Comparison of ENCODE assay signal across 24 mouse cellular contexts in the genomic region with DNA sequence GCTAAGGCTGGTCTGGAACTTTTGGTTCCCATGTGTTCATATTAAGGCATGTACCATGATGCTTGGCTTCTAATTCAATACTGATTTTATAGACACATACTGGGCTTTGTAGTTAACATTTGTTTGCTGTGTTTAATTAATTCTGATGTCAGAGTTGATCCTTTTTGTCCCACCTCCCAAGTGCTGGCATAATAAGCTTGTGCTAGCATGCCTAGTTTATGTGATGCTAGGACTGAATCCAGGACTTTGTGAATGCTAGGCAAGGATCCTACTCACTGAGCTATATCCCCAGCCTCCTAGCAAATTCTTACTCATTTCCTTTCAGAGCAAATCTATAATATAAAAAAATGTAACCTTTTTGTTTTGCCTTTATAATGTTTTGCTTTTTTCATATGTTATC. TPM values are rescaled to one million over a fixed set of nuclear protein-coding genes. Genes with fewer than 3 reads are reported as not detected.
A peak's percentile ranks its signal among the peaks of the same experiment; 100 is the strongest.
DNase-seq lines count a peak whose midpoint lies in the region; ATAC-seq and TF ChIP-seq lines count a peak whose summit lies in the region.
"Had no signal": no experiment of that assay in that cellular context is flagged by ENCODE, and none has a peak within 500 bp of the region (broad histone marks: within the 10 kb centered on the region; RNA-seq: fewer than 3 reads in every experiment).

No protein-coding gene starts in this region.

- no peaks in the 10 kb centered on the region for H3K27me3 ChIP-seq in forebrain, embryonic 13.5 days
- no peaks in the 10 kb centered on the region for H3K27me3 ChIP-seq in forebrain, embryonic 11.5 days (ENCODE audit: control insufficient read depth, insufficient read depth, low read length)
- no peaks in the 10 kb centered on the region for H3K27me3 ChIP-seq in forebrain, embryonic 15.5 days
- H3K27me3 ChIP-seq in forebrain, embryonic 10.5 days (ENCODE audit: poor library complexity, severe bottlenecking), result no peaks in the 10 kb centered on the region
- H3K27me3 ChIP-seq: CH12.LX; embryonic facial prominence, embryonic 13.5 days; embryonic facial prominence, embryonic 15.5 days had no signal

- no peak overlapping the region for H3K4me3 ChIP-seq in forebrain, embryonic 13.5 days
- no peak overlapping the region for H3K4me3 ChIP-seq in forebrain, embryonic 11.5 days (ENCODE audit: low read depth, low read length)
- no peak overlapping the region for H3K4me3 ChIP-seq in forebrain, embryonic 15.5 days
- H3K4me3 ChIP-seq in forebrain, embryonic 10.5 days, result no peak overlapping the region
- H3K4me3 ChIP-seq: embryonic facial prominence, embryonic 13.5 days; embryonic facial prominence, embryonic 15.5 days; erythroblast, embryonic 14.5 days had no signal

- H3K4me2 ChIP-seq in forebrain, embryonic 13.5 days, result no peak overlapping the region
- H3K4me2 ChIP-seq in forebrain, embryonic 11.5 days (ENCODE audit: low read depth, low read length, severe bottlenecking), result no peak overlapping the region
- H3K4me2 ChIP-seq in forebrain, embryonic 15.5 days (replicated peaks), result no peak overlapping the region
- H3K4me2 ChIP-seq: embryonic facial prominence, embryonic 13.5 days; embryonic facial prominence, embryonic 15.5 days had no signal

- no peaks in the 10 kb centered on the region for H3K36me3 ChIP-seq in forebrain, embryonic 13.5 days (ENCODE audit: poor library complexity, severe bottlenecking)
- H3K36me3 ChIP-seq in forebrain, embryonic 11.5 days (ENCODE audit: control insufficient read depth, insufficient read depth, low read length), result no peaks in the 10 kb centered on the region
- H3K36me3 ChIP-seq in forebrain, embryonic 15.5 days, result no peaks in the 10 kb centered on the region
- no peaks in the 10 kb centered on the region for H3K36me3 ChIP-seq in forebrain, embryonic 10.5 days (replicated peaks)
- H3K36me3 ChIP-seq: embryonic facial prominence, embryonic 13.5 days; embryonic facial prominence, embryonic 15.5 days; G1E had no signal

- H3K9ac ChIP-seq in forebrain, embryonic 13.5 days, result no peak overlapping the region
- no peak overlapping the region for H3K9ac ChIP-seq in forebrain, embryonic 11.5 days (ENCODE audit: low read length)
- H3K9ac ChIP-seq in forebrain, embryonic 15.5 days (replicated peaks), result no peak overlapping the region
- H3K9ac ChIP-seq: embryonic facial prominence, embryonic 13.5 days; embryonic facial prominence, embryonic 15.5 days had no signal

- TF ChIP-seq POLR2A in brain, embryonic 14.5 days (IDR thresholded peaks at IDR 0.05; ENCODE audit: borderline replicate concordance, extremely low read depth, insufficient read depth, insufficient read length, poor library complexity, severe bottlenecking), result no peak

- ATAC-seq in forebrain, embryonic 13.5 days, result peak; percentile 70
- no peak for ATAC-seq in forebrain, embryonic 11.5 days (replicated peaks; ENCODE audit: low FRiP score)
- ATAC-seq in forebrain, embryonic 15.5 days (replicated peaks), result peak; percentile 79
- ATAC-seq: activated CD4-positive, CD25-positive, alpha-beta regulatory T cell, adult 4 months; CD4-positive, CD25-positive, alpha-beta regulatory T cell, adult 4 months; Patski had no signal

- no peaks in the 10 kb centered on the region for H3K4me1 ChIP-seq in forebrain, embryonic 13.5 days
- no peaks in the 10 kb centered on the region for H3K4me1 ChIP-seq in forebrain, embryonic 11.5 days (replicated peaks; ENCODE audit: control insufficient read depth, insufficient read depth, low read length)
- no peaks in the 10 kb centered on the region for H3K4me1 ChIP-seq in forebrain, embryonic 15.5 days
- no peaks in the 10 kb centered on the region for H3K4me1 ChIP-seq in forebrain, embryonic 10.5 days
- H3K4me1 ChIP-seq: embryonic facial prominence, embryonic 13.5 days; embryonic facial prominence, embryonic 15.5 days had no signal

- no peaks in the 10 kb centered on the region for H3K9me3 ChIP-seq in forebrain, embryonic 13.5 days (replicated peaks)
- H3K9me3 ChIP-seq in forebrain, embryonic 11.5 days (ENCODE audit: control insufficient read depth, low read length), result no peaks in the 10 kb centered on the region
- H3K9me3 ChIP-seq in forebrain, embryonic 15.5 days, result no peaks in the 10 kb centered on the region; the same call in 1 of the 2 replicates
- H3K9me3 ChIP-seq in forebrain, embryonic 10.5 days, result no peaks in the 10 kb centered on the region
- H3K9me3 ChIP-seq: embryonic facial prominence, embryonic 13.5 days; embryonic facial prominence, embryonic 15.5 days; G1E had no signal

- TF ChIP-seq CTCF in brain, embryonic 14.5 days (IDR thresholded peaks at IDR 0.05; ENCODE audit: borderline replicate concordance, extremely low read depth, insufficient read depth, insufficient read length), result no peak

- DNase-seq in forebrain, embryonic 11.5 days (ENCODE audit: low spot score), result no peak
- no peak for DNase-seq in forebrain, embryonic 10.5 days (ENCODE audit: extremely low spot score, low spot score)
- DNase-seq in brain, embryonic 14.5 days (ENCODE audit: low read depth), result peak; percentile 71
- DNase-seq: adrenal gland, adult 8-10 months; adrenal gland, postnatal 14 days; adrenal gland, postnatal 36 days; B cell, adult 2 months; cerebellum, adult 11 months; cerebellum, adult 18-20 months; cerebellum, adult 8-10 months; cerebellum, adult 9-11 months; cerebellum, postnatal 14 days; cerebellum, postnatal 36 days; embryo, embryonic 11 days had no signal

- no peak overlapping the region for H3K27ac ChIP-seq in forebrain, embryonic 13.5 days
- H3K27ac ChIP-seq in forebrain, embryonic 11.5 days (ENCODE audit: low read depth, low read length), result no peak overlapping the region
- H3K27ac ChIP-seq in forebrain, embryonic 15.5 days (replicated peaks), result no peak overlapping the region
- no peak overlapping the region for H3K27ac ChIP-seq in forebrain, embryonic 10.5 days
- H3K27ac ChIP-seq: embryonic facial prominence, embryonic 13.5 days; embryonic facial prominence, embryonic 15.5 days had no signal

RNA-seq across cellular contexts. Expression of a gene that starts 38.8 kb away (rescaled TPM):
- 93.4 and 95.9 TPM in 2 replicates for polyA plus RNA-seq in forebrain, embryonic 13.5 days (2015; fragmentation: Nextera tagmentation; extraction: Ambion mirVana)
- polyA plus RNA-seq in forebrain, embryonic 11.5 days (2014; fragmentation: Nextera tagmentation; extraction: Ambion mirVana), result 67.3 and 71.8 TPM in 2 replicates
- 89.8 and 98.0 TPM in 2 replicates for polyA plus RNA-seq in forebrain, embryonic 15.5 days (2015; fragmentation: Nextera tagmentation; extraction: Ambion mirVana)
- polyA plus RNA-seq in forebrain, embryonic 10.5 days (2016; fragmentation: Nextera tagmentation; extraction: Ambion mirVana), result 56.3 and 61.1 TPM in 2 replicates
- polyA plus RNA-seq in brain, embryonic 14.5 days (2012; rRNA removed), result 29.8 and 44.8 TPM in 2 replicates
